Mouse (Mus musculus): Measurements from ENCODE around the gene Nsun6.

Gene Nsun6

GRCm38 (mm10) chr2:14992531-14992930 is 62.3 kb downstream of the Nsun6 start:
- no peak for DNase-seq (ENCODE audit: low spot score)

DNA sequence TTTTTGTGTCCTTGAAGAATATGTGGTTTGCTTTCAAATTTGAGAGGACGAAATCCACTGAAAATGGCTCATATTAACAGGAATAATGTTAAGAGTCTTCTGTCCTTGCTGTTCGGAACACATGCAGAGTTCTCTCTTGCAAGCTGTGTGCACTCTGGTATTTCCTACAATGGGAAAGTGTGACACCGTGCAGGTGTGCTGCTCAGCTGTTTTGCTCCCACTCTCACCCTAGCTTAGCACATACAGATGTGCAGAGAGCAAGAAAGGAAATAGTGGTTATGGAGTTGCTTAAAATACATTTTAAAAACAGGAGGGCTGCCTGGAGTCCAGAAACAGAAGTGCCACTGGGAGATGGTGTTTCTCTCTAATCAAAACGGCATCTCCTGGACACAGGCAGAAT is 65.5 kb downstream of the Nsun6 start:
- DNase-seq (ENCODE audit: low spot score): no peak

GRCm38 (mm10) chr2:14988451-14988850 is 66.4 kb downstream of the Nsun6 start:
- no peak for DNase-seq (ENCODE audit: low spot score)

GRCm38 (mm10) chr2:14984029-14984428 is 70.8 kb downstream of the Nsun6 start:
- DNase-seq (ENCODE audit: low spot score): no peak

- no peak for DNase-seq (ENCODE audit: low spot score)
Observed at GRCm38 (mm10) chr2:14961493-14961892, 93.4 kb downstream of the Nsun6 start.

DNA sequence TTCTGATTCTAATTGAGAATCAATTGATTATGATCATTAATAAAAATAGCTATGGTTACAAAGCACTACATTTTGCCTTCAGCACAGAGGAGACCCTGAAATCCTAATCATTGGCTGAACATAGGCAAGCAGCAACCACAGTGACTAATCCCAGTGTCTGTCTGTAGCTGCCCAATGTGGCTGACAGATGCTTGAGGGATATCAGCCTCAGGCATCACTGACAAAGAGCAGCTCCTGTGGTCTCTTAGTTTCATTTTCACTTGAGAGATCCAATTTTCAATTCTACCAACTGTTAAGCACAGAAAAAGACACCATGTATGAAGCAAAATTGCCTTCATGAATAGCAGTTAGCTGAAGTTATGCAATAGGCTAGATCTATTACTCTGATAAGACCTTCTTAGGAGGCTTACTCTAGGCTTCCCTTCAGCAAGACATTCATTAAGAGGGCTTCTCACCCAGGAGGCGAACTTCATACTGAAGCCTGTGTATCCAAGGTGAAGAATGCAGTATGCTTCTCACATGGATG is 93.8 kb downstream of the Nsun6 start:
- DNase-seq (ENCODE audit: low spot score): no peak

DNA sequence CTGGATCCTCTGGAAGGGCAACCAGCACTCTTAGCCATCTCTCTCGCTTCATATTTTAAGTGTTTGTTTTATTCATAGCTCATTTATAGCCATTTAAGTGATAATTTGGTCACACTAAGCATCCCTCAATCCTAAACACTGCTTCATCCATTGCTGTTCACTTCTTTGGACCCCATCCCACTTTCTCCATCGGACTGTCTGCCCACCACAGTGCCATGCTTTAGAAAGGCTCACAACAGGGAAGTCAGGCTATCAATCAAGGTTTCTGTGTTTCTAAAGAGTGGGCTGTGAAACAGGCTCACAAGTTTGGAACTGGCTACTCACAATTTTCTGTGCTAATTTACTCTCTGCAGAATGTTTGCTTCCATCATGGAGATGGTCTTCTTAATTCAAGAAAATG is 101.8 kb downstream of the Nsun6 start:
- no peak for DNase-seq (ENCODE audit: low spot score)

Data from ovary, postnatal 36 days (tissue).